In the genomic region with DNA sequence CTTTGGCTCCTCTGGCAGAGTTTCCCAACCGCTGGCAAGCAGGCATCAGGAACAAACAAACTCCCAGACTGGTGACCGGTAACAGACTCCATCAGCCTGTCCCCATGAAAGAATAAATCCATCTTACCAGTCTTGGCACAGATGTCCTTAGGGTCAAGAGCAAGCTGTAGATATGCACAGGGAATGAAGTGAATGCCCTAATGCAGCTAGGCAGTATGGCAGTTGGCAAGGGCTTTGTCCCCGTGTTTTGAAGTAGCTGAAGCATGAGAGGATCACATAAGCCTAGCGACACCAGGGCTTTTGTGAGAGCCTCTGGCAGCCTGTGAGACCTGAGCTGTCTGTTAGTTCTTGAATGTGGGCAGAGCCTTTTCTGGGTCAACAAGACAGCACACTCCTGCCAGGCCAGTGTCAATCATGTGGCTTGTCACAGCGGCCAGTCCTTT, we compare ENCODE assay signal across 15 mouse cellular contexts.
DNase-seq lines count a peak whose midpoint lies in the region; ATAC-seq and TF ChIP-seq lines count a peak whose summit lies in the region.
"Had no signal": no experiment of that assay in that cellular context is flagged by ENCODE, and none has a peak within 500 bp of the region (broad histone marks: within the 10 kb centered on the region; RNA-seq: fewer than 3 reads in every experiment).

No protein-coding gene starts in this region.

- DNase-seq in cerebellum, postnatal 25 days: peak; percentile 8 to 12
- DNase-seq in kidney, postnatal 14 days: no peak
- DNase-seq in brain, embryonic 14.5 days (ENCODE audit: low read depth): peak; percentile 94
- DNase-seq in midbrain, embryonic 14.5 days: peak; percentile 38
- no peak for DNase-seq in heart, postnatal 10 days
- DNase-seq: B cell, adult 2 months; heart, adult 2 months; heart, postnatal 4 days; kidney, postnatal 10 days; thymus, adult 2 months had no signal

- H3K4me3 ChIP-seq in kidney, embryonic 16.5 days (ENCODE audit: low read length): no peak overlapping the region
- no peak overlapping the region for H3K4me3 ChIP-seq in midbrain, embryonic 14.5 days (replicated peaks; ENCODE audit: low read depth, low read length)
- H3K4me3 ChIP-seq: heart, adult 2 months; liver, embryonic 12.5 days had no signal

- H3K9me3 ChIP-seq in kidney, embryonic 16.5 days (ENCODE audit: low read length): no peaks in the 10 kb centered on the region
- H3K9me3 ChIP-seq in midbrain, embryonic 14.5 days (ENCODE audit: control insufficient read depth, low read length): no peaks in the 10 kb centered on the region
- H3K9me3 ChIP-seq: G1E; liver, embryonic 12.5 days had no signal

- H3K4me2 ChIP-seq in kidney, embryonic 16.5 days (replicated peaks; ENCODE audit: low read depth, low read length): no peak overlapping the region
- no peak overlapping the region for H3K4me2 ChIP-seq in midbrain, embryonic 14.5 days (ENCODE audit: low read length)
- H3K4me2 ChIP-seq: liver, embryonic 12.5 days had no signal

- no peak overlapping the region for H3K9ac ChIP-seq in kidney, embryonic 16.5 days (replicated peaks; ENCODE audit: low read length)
- H3K9ac ChIP-seq in midbrain, embryonic 14.5 days (replicated peaks; ENCODE audit: low read length): no peak overlapping the region
- H3K9ac ChIP-seq: liver, embryonic 12.5 days had no signal

- WGBS in kidney, embryonic 16.5 days: 50% methylated on average over 5 of the region's 5 CpGs
- 45% methylated on average over 5 of the region's 5 CpGs for WGBS in midbrain, embryonic 14.5 days

- no peak overlapping the region for H3K27ac ChIP-seq in kidney, embryonic 16.5 days (ENCODE audit: low read length)
- no peak overlapping the region for H3K27ac ChIP-seq in midbrain, embryonic 14.5 days (replicated peaks; ENCODE audit: low read depth, low read length)
- H3K27ac ChIP-seq: heart, adult 2 months; liver, embryonic 12.5 days had no signal

- no peak for TF ChIP-seq CTCF in brain, embryonic 14.5 days (IDR thresholded peaks at IDR 0.05; ENCODE audit: borderline replicate concordance, extremely low read depth, insufficient read depth, insufficient read length)

- ATAC-seq in cerebellum, adult (ENCODE audit: insufficient number of reproducible peaks, low FRiP score, low TSS enrichment): no peak
- ATAC-seq in kidney, embryonic 16.5 days (ENCODE audit: low FRiP score, low TSS enrichment): peak; percentile 73; the same call in 1 of the 2 replicates
- ATAC-seq in midbrain, embryonic 14.5 days (ENCODE audit: low FRiP score, low TSS enrichment): no peak; the same call in 1 of the 2 replicates
- ATAC-seq in frontal cortex, adult (ENCODE audit: low TSS enrichment): no peak
- ATAC-seq: liver, embryonic 12.5 days had no signal

- H3K27me3 ChIP-seq in kidney, embryonic 16.5 days (ENCODE audit: insufficient read depth, low read length): no peaks in the 10 kb centered on the region
- no peaks in the 10 kb centered on the region for H3K27me3 ChIP-seq in midbrain, embryonic 14.5 days (ENCODE audit: control insufficient read depth, insufficient read depth, low read length)
- H3K27me3 ChIP-seq: liver, embryonic 12.5 days had no signal

- intact Hi-C loops in heart, postnatal 10 days (cut with DNase I): no loop called here

- peaks cover 10% of the 10 kb centered on the region for H3K4me1 ChIP-seq in kidney, embryonic 16.5 days (ENCODE audit: insufficient read depth, low read length)
- no peaks in the 10 kb centered on the region for H3K4me1 ChIP-seq in midbrain, embryonic 14.5 days (ENCODE audit: control insufficient read depth, insufficient read depth, low read length)
- H3K4me1 ChIP-seq: liver, embryonic 12.5 days had no signal

- no peak for TF ChIP-seq POLR2A in brain, embryonic 14.5 days (IDR thresholded peaks at IDR 0.05; ENCODE audit: borderline replicate concordance, extremely low read depth, insufficient read depth, insufficient read length, poor library complexity, severe bottlenecking)

- no peaks in the 10 kb centered on the region for H3K36me3 ChIP-seq in kidney, embryonic 16.5 days (ENCODE audit: insufficient read depth, low read length)
- H3K36me3 ChIP-seq in midbrain, embryonic 14.5 days (ENCODE audit: control insufficient read depth, insufficient read depth, low read length): no peaks in the 10 kb centered on the region
- H3K36me3 ChIP-seq: G1E; liver, embryonic 12.5 days had no signal

Comparison
In these comparisons a context has a peak if more than half of its experiments do, and no peak if none do; other contexts are left out.
1. DNase-seq: peak in cerebellum, postnatal 25 days (2 of 2), brain, embryonic 14.5 days (single experiment) and midbrain, embryonic 14.5 days (single experiment); none in kidney, postnatal 14 days (single experiment) and heart, postnatal 10 days (0 of 2).